Mouse (Mus musculus) heart, embryonic 13.5 days (tissue): ENCODE measurements around the gene Ist1. TPM values are rescaled to one million over a fixed set of nuclear protein-coding genes. Genes with fewer than 3 reads are reported as not detected.
A peak's percentile ranks its signal among the peaks of the same experiment; 100 is the strongest.

Experiments
- ATAC-seq: fragments of 200-750 bp; cut with Nextera tagmentation; 2 replicates; pipeline ENCODE4 v1.8.0; 2017; ENCODE audit warnings: moderate TSS enrichment; ENCODE audit not compliant: insufficient number of reproducible peaks, low FRiP score, low TSS enrichment; ENCODE audit errors: extremely low read depth
- H3K27ac ChIP-seq: fragments of 300-500 bp; sonication (generic); replicated peaks from 2 replicates; pipeline ENCODE4 v1.5.1; 2015; ENCODE audit warnings: moderate library complexity, mild to moderate bottlenecking, inconsistent platforms
- H3K27me3 ChIP-seq: fragments of 300-500 bp; sonication (generic); replicated peaks from 2 replicates; pipeline ENCODE4 v1.6.1; 2015; ENCODE audit warnings: mild to moderate bottlenecking, inconsistent platforms
- H3K36me3 ChIP-seq: fragments of 300-500 bp; sonication (generic); 2 replicates; pipeline ENCODE4 v1.6.1; 2015; ENCODE audit warnings: mild to moderate bottlenecking, inconsistent platforms
- H3K4me1 ChIP-seq: fragments of 300-500 bp; sonication (generic); 2 replicates; pipeline ENCODE4 v1.6.1; 2015; ENCODE audit warnings: inconsistent platforms
- H3K4me2 ChIP-seq: fragments of 300-500 bp; sonication (generic); 2 replicates; pipeline ENCODE4 v1.6.1; 2015; ENCODE audit warnings: inconsistent platforms, mild to moderate bottlenecking, moderate library complexity
- H3K4me3 ChIP-seq: fragments of 300-500 bp; sonication (generic); 2 replicates; pipeline ENCODE4 v1.5.1; 2015; ENCODE audit warnings: moderate library complexity, mild to moderate bottlenecking, inconsistent platforms
- H3K9ac ChIP-seq: fragments of 300-500 bp; sonication (generic); 2 replicates; pipeline ENCODE4 v1.6.1; 2015; ENCODE audit warnings: inconsistent platforms, mild to moderate bottlenecking, moderate library complexity
- H3K9me3 ChIP-seq: fragments of 300-500 bp; sonication (generic); 2 replicates; pipeline ENCODE4 v1.6.1; 2016; ENCODE audit warnings: inconsistent platforms
- WGBS: fragments of 180-500 bp; shearing (Covaris S2); methylation state at CpG from one replicate; pipeline ENCODE4 v1.1.7; 2015; ENCODE audit warnings: mixed read lengths; 5-methylcytosine and 5-hydroxymethylcytosine counted together
- polyA plus RNA-seq: library from polyadenylated mRNA; unstranded; fragments of >200 nt; fragmentation: Nextera tagmentation; extraction: Ambion mirVana; gene quantifications from 2 replicates; pipeline ENCODE4 v1.2.1, GENCODE M21; 2015

The Ist1 gene
- polyA plus RNA-seq, 1 experiment from 2014 or later = 81.0 TPM

DNA sequence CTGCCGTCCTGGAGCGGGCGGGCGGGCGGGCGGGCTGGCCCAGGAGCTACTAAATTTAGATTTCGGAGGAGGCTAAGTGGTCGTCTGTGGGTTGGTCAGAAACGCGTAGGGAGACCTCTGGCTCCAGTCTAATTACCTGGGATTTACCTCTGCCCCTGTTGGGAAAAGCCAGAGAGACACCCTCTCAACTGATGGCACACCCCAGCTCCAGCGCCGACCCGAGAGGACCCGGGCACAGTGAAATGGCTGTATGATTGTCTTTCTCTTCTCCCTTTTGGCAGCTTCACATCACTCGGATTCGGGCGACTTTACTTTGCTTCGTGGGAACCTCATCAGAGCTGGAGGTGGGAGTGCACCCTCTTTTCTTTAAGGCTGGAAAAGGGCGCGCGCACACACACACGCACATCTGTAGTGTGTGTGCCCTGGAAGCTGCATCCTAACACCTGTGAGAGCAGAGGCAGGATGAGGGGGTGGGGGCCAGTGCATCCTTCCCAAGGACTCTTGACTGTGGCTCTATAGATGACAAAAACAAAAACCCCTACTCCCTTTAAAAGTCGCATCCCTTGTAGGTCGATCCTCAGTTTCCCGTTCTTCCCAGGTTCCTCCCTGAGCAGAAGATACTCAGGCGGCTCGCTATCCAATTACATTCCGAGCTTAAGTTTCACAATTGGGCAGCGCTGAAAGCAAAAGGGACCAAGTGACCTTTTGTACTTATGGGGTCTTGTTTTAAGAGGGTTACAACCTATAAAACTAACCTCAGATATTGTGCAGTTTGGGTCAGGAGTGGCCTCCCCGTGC lies 13.2 kb upstream of the Ist1 start:
- Histone ChIP-seq H3K36me3 (peaks cover 40% of the 10 kb centered on the region), H3K9me3 (no peaks in the 10 kb centered on the region), H3K4me1 (peaks cover 26% of the 10 kb centered on the region), H3K27ac (peak overlapping the region; percentile 97), H3K4me2 (peak overlapping the region; percentile 95), H3K27me3 (0 out of 2 replicates have a peak, but pooled peaks cover 4% of the 10 kb centered on the region), H3K4me3 (peak overlapping the region; percentile 93), H3K9ac (peak overlapping the region; percentile 99)
- WGBS = 2% methylated on average over 30 of the region's 30 CpGs
- ATAC-seq = no peak; the same call in 1 of the 2 replicates

DNA sequence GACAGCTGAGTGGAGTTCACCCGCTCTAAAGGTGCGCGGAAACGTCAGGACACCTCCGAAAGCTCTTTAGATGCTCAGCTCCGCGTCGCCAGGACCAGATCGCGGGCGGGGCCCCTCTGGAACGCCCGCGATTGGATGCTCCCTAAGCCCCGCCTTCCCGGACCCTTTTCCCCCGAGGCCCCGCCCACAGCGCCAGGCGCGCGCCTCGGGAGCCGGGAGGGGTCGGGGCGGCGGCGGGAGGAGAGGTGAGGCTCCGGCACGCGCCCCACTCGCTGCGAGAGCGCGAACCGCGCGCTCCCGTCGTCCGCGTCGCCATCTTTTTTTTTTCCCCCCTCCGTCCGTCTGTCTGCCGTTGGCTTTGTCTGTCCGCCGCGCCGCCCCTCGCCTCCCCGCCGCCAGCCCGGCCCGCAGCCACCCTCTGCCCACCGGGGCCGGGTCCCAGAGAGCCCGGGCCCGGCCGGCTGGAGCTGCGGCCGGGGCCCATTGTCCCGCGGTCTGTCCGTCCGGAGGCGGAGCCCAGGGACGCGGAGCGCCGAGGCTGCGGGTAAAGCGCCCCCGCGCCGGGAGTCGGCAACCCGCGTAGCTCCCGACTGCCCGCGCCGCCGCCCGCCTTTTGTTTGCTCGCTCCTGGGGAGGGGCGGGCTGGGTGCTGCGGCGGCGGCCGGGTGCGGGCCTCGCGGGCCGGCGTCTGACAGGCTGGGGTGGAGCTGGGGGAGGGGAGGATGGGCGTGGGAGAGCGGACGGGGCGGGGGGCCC lies 12.4 kb upstream of the Ist1 start, which contains the start of gene Zfp821:
TSS of gene Zfp821 (plus strand) at position 227 of the 756 bp plus-strand sequence.
- Histone ChIP-seq H3K4me1 (peaks cover 26% of the 10 kb centered on the region), H3K4me3 (peak within 1 kb of the TSS; percentile 93), H3K9ac (peak within 1 kb of the TSS; percentile 99), H3K36me3 (peaks cover 32% of the 10 kb centered on the region), H3K27ac (peak within 1 kb of the TSS; percentile 97), H3K4me2 (peak within 1 kb of the TSS; percentile 95), H3K9me3 (no peaks in the 10 kb centered on the region), H3K27me3 (0 out of 2 replicates have a peak, but pooled peaks cover 4% of the 10 kb centered on the region)
- WGBS = under 1% methylated on average over 85 of the region's 100 CpGs
- peak; percentile 91 for ATAC-seq

DNA sequence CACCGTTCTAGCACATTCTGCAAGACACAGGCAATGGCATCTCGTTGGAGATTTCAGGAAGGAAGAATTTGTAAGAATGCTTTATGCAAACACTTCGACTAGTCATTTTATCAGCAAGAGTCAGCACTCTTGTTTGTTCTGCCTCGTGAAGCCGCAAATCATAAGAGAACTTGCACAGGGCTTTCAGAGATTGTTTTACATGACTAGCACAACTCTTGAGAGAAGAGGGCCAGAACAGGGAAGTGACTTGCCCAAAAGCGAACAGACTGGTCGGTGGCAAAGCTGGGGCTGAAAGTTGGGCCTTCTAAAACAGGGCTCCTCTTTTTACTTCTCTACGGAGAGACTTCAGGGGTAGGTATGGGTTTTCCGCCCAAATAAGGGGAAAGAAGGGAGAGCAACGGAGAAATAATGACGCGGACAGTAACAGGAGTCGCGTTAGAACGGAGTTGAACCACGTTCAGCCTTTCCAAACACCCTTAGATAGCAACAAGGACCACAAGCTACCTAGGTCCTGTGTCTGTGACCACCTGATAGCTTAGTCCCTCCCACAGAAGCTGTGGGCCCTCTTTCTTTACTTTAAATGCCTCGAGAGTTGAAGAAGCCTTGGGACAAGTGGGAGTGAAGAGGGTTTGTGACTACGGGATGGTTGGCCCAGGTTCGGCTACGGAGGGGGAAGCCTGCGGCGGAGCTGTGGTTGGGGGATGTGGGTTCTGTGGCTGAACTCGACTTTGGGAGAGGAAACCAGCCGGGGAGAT lies 11.7 kb upstream of the Ist1 start:
- peaks cover 25% of the 10 kb centered on the region for H3K36me3 ChIP-seq
- peak overlapping the region; percentile 95 for H3K4me2 ChIP-seq
- 0 out of 2 replicates have a peak, but pooled peaks cover 4% of the 10 kb centered on the region for H3K27me3 ChIP-seq
- H3K4me3 ChIP-seq = peak overlapping the region; percentile 93
- peaks cover 26% of the 10 kb centered on the region for H3K4me1 ChIP-seq
- 8% methylated on average over 24 of the region's 24 CpGs for WGBS
- no peaks in the 10 kb centered on the region for H3K9me3 ChIP-seq
- no peak for ATAC-seq
- peak overlapping the region; percentile 63 for H3K27ac ChIP-seq
- peak overlapping the region; percentile 75 for H3K9ac ChIP-seq

DNA sequence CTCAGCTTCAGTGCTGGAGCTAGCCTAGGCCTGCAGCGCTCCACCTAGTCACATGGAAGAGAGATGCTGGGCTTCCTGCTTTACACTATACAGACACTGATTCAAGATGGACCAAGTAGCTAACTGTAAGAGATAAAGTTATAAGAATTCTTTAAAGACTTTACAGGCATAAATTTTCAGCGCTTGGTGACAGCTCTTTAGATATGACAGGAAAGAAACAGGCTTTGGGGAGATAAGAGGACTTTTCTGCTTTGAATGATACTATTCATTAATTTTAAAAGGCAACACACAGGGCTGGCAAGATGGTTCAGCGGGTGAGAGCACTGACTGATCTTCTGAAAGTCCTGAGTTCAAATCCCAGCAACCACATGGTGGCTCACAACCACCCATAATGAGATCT lies 5.4 kb upstream of the Ist1 start:
- Histone ChIP-seq H3K4me3 (no peak overlapping the region), H3K4me2 (no peak overlapping the region), H3K4me1 (peaks cover 9% of the 10 kb centered on the region), H3K9me3 (no peaks in the 10 kb centered on the region), H3K27ac (no peak overlapping the region), H3K27me3 (peaks cover 3% of the 10 kb centered on the region; the same call in 1 of the 2 replicates), H3K36me3 (no peaks in the 10 kb centered on the region), H3K9ac (no peak overlapping the region)
- 63% methylated on average over 3 of the region's 3 CpGs for WGBS
- no peak for ATAC-seq

DNA sequence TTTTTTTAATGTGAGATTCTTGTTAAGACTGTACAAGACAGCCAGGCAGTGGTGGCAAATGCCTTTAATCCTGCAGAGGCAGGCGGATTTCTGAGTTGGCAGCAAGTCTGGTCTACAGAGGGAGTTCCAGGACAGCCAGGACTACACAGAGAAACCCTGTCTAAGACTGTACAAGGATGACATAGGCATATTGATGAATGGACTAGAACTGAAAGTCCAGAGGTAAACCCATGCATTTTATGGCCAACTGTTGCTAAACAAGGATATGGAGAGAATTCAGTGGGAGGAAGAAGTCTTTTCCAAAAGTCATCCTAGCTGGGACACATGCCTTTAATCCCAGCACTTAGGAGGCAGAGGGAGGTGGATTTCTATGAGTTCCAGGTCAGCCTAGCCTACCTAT lies 4.7 kb upstream of the Ist1 start:
- no peak for ATAC-seq
- Histone ChIP-seq H3K9me3 (no peaks in the 10 kb centered on the region), H3K27me3 (no peaks in the 10 kb centered on the region; the same call in 1 of the 2 replicates), H3K4me2 (no peak overlapping the region), H3K27ac (no peak overlapping the region), H3K4me1 (peaks cover 9% of the 10 kb centered on the region), H3K9ac (no peak overlapping the region), H3K36me3 (no peaks in the 10 kb centered on the region), H3K4me3 (no peak overlapping the region)
- WGBS = 68% methylated on average over 1 of the region's 1 CpGs

DNA sequence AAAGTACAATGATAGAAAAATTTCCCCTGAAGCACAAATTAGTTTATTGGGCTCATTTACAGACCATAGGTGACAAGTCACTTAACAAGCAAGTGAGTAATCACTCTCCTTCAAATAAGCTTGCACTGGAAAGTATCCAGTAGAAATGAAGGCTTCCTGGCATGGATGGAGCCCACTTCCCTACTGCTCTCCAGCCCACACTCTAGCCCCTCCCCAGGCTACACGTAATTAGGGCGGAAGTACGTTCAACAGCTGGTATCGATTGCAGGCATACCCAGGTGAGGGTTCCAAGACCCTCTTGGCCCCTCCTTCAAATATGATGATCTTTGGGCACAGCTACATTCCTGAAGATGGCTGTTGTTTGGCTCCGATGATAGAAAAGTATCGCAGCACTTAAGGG lies 1.1 kb upstream of the Ist1 start:
- no peak overlapping the region for H3K27ac ChIP-seq
- H3K4me1 ChIP-seq = peaks cover 28% of the 10 kb centered on the region
- H3K4me3 ChIP-seq = peak overlapping the region; percentile 77
- H3K27me3 ChIP-seq = no peaks in the 10 kb centered on the region; the same call in 1 of the 2 replicates
- WGBS = 58% methylated on average over 6 of the region's 6 CpGs
- peak overlapping the region; percentile 94; the same call in 1 of the 2 replicates for H3K9ac ChIP-seq
- peaks cover 6% of the 10 kb centered on the region; the same call in 1 of the 2 replicates for H3K36me3 ChIP-seq
- no peak for ATAC-seq
- H3K4me2 ChIP-seq = peak overlapping the region; percentile 83
- no peaks in the 10 kb centered on the region for H3K9me3 ChIP-seq

DNA sequence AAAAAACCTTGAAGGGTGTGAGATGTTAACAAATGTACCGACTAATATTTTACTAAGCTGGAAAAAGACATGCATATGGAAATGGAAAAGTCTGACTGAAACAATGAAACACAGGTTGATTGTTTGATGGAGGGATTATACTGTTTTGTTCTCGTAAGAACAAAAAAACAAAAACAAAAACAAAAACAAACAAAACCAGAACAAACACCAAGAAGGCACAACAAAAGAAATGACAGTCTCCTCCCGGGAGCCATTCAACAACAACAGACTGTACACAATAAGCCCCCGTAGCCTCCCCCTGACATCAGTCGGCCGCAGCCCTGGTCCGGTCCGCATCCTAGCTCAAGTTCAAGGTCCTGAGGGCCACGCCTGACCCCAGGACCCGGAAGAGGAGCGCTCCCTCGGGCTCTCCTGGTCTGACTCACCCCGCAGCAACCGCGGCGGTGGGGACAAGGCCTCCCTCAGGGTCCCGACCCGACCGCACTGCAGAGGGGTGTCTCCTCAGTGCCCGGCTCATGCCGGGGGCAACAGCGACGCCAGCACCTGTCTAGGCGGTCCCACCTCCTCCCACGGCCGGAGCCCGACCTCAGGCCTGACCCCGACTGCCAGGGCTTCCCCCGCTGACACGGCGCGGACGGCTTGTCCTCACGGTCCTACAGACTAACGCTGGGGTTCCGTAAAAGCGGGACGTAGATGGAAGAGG lies 466 bp downstream of the Ist1 start:
- Histone ChIP-seq H3K9ac (peak overlapping the region; percentile 94), H3K4me3 (peak overlapping the region; percentile 77), H3K4me2 (peak overlapping the region; percentile 79), H3K27me3 (no peaks in the 10 kb centered on the region), H3K9me3 (no peaks in the 10 kb centered on the region), H3K4me1 (peaks cover 28% of the 10 kb centered on the region), H3K27ac (peak overlapping the region; percentile 66), H3K36me3 (peaks cover 7% of the 10 kb centered on the region)
- WGBS = under 1% methylated on average over 38 of the region's 38 CpGs
- ATAC-seq = peak; percentile 85

DNA sequence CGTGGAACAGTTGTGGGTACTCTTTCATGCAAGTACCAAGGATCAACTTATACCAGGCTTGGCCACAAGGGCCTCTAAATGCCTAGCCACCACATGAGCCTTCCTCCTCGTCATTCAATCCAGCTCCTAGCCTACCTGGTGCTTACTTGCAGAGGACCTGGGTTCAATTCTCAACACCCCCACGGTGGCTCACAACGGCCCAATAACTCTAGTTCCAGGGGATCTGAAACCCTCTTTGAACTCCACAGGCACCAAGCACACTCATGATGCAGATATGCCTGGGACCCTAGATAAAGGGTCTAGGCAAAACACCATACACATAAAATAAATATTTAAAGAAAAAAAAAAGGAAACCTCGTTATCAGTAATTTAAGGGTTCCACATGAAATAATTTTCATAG lies 1.3 kb downstream of the Ist1 start:
- Histone ChIP-seq H3K9me3 (no peaks in the 10 kb centered on the region), H3K27me3 (no peaks in the 10 kb centered on the region), H3K4me1 (peaks cover 30% of the 10 kb centered on the region), H3K36me3 (peaks cover 9% of the 10 kb centered on the region), H3K4me3 (peak overlapping the region; percentile 77), H3K9ac (peak overlapping the region; percentile 94), H3K4me2 (peak overlapping the region; percentile 79), H3K27ac (no peak overlapping the region)
- no peak for ATAC-seq
- WGBS = 49% methylated on average over 5 of the region's 5 CpGs

DNA sequence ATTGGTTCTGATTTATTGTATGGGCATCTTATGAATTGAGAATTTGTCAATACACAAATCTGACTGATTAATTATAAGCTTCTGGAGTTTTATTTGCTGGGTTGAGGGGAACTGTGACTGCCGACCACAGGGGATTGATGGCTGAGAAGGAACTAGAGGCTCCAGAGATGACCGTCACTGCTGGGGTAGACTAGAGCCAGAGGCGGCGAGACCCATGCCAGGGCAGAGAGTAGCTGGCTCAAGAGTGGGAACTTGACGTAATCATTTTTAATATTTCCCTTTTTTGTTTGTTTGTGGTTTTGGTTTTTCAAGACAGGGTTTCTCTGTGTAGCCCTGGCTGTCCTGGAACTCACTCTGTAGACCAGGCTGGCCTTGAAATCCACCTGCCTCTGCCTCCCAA lies 5.8 kb downstream of the Ist1 start:
- Histone ChIP-seq H3K4me2 (no peak overlapping the region), H3K4me1 (peaks cover 29% of the 10 kb centered on the region), H3K4me3 (no peak overlapping the region), H3K36me3 (peaks cover 29% of the 10 kb centered on the region), H3K27ac (no peak overlapping the region), H3K27me3 (no peaks in the 10 kb centered on the region), H3K9me3 (no peaks in the 10 kb centered on the region), H3K9ac (no peak overlapping the region)
- WGBS = 93% methylated on average over 5 of the region's 5 CpGs
- ATAC-seq = no peak

DNA sequence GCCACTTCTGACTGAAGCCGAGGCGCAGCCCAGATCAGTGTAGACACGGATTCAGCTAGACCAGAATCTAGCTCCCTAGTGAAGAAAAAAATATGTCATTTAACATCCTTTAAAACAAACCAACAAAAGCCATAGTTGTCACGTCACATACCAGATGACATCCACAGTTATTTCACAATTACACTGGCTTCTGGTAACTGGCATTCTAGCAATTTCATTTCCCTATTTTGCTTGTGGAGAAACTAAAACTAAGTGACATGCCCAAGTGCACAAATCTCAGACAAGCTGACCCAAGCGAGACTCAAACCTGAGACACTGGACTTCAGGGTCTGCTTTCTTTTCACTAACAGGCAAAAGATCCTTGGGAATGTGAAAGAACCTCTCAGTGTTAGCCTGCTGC lies 10.9 kb downstream of the Ist1 start:
- no peaks in the 10 kb centered on the region for H3K27me3 ChIP-seq
- no peak for ATAC-seq
- H3K36me3 ChIP-seq = peaks cover 69% of the 10 kb centered on the region
- H3K4me2 ChIP-seq = no peak overlapping the region
- 93% methylated on average over 5 of the region's 5 CpGs for WGBS
- H3K9me3 ChIP-seq = no peaks in the 10 kb centered on the region
- no peak overlapping the region for H3K4me3 ChIP-seq
- peaks cover 11% of the 10 kb centered on the region for H3K4me1 ChIP-seq
- H3K9ac ChIP-seq = no peak overlapping the region
- no peak overlapping the region for H3K27ac ChIP-seq
